Mouse (Mus musculus) thymus, adult 2 months (tissue): Measurements from ENCODE around the gene Ptprd.

Source experiments
- CTCF ChIP-seq: fragments of 200-500 bp; IDR thresholded peaks from 2 replicates; pipeline ENCODE4 v1.5.1; 2012; ENCODE audit warnings: mild to moderate bottlenecking, control low read depth, low read length, moderate library complexity, borderline replicate concordance; ENCODE audit not compliant: control insufficient read depth, poor library complexity, insufficient read depth; ENCODE audit errors: extremely low read depth
- POLR2A ChIP-seq: fragments of 200-500 bp; IDR thresholded peaks from 2 replicates; pipeline ENCODE4 v1.6.1; 2012; ENCODE audit warnings: mild to moderate bottlenecking, low read length, control low read depth, moderate library complexity; ENCODE audit not compliant: control insufficient read depth, poor library complexity, insufficient read depth; ENCODE audit errors: extremely low read depth

GRCm38 (mm10) chr4:77662309-77662708 lies 549.5 kb downstream of the Ptprd start:
- no peak for TF ChIP-seq POLR2A
- no peak for TF ChIP-seq CTCF
